Mouse (Mus musculus) heart, adult 2 months (tissue): Measurements from ENCODE around the gene Dnajc3.

Experiments used
- CTCF ChIP-seq: fragments of 200-600 bp; IDR thresholded peaks from 2 replicates; pipeline ENCODE4 v1.8.1; 2022; ENCODE audit warnings: antibody characterized with exemption, mild to moderate bottlenecking, moderate library complexity
- EP300 ChIP-seq: fragments of 200-500 bp; IDR thresholded peaks from 2 replicates; pipeline ENCODE4 v1.6.1; 2011; ENCODE audit warnings: low read depth, low read length, control low read depth; ENCODE audit not compliant: insufficient read depth

DNA sequence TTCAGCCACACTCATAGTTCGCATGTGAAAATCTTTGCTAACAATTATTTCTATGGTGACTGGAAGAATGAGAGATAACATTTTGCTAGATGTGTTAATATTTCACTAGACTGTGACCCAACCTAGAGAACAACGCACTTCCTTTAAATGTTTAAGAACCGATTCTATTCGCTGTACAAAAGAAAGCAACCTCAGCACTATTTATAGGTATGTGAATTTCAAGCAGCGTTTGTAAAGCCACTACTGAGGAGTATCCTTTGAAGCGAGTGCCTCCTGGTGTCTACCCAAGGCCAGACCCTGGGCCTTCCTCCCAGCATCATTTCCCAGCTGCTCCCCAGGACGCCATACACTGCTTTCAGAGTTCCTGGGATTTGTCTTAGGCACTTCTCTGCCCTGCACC is 17.1 kb upstream of the Dnajc3 start:
- TF ChIP-seq CTCF (no peak), EP300 (no peak)
